9 mouse cellular contexts compared by ENCODE assay signal in genomic region chr13:55715908-55716510, GRCm38 (mm10). TPM values are rescaled to one million over a fixed set of nuclear protein-coding genes. Genes with fewer than 3 reads are reported as not detected.
DNase-seq lines count a peak whose midpoint lies in the region; ATAC-seq lines count a peak whose summit lies in the region.
"Had no signal": no experiment of that assay in that cellular context is flagged by ENCODE, and none has a peak within 500 bp of the region (broad histone marks: within the 10 kb centered on the region; RNA-seq: fewer than 3 reads in every experiment).

No protein-coding gene starts in this region.

- 0 out of 2 replicates have a peak overlapping the region, but pooled peaks have one; percentile 17 for H3K9ac ChIP-seq in liver, embryonic 12.5 days
- no peak overlapping the region for H3K9ac ChIP-seq in embryonic facial prominence, embryonic 12.5 days
- no peak overlapping the region for H3K9ac ChIP-seq in hindbrain, embryonic 15.5 days
- peak overlapping the region; percentile 98; the same call in 1 of the 2 replicates for H3K9ac ChIP-seq in neural tube, embryonic 15.5 days (replicated peaks)

- no peaks in the 10 kb centered on the region for H3K9me3 ChIP-seq in liver, embryonic 12.5 days (replicated peaks)
- H3K9me3 ChIP-seq in embryonic facial prominence, embryonic 12.5 days: no peaks in the 10 kb centered on the region
- H3K9me3 ChIP-seq in hindbrain, embryonic 15.5 days: no peaks in the 10 kb centered on the region
- H3K9me3 ChIP-seq in neural tube, embryonic 15.5 days (replicated peaks): no peaks in the 10 kb centered on the region

- ATAC-seq in liver, embryonic 12.5 days: no peak
- ATAC-seq in embryonic facial prominence, embryonic 12.5 days (ENCODE audit: insufficient number of reproducible peaks, insufficient read depth, low FRiP score, low TSS enrichment): no peak
- ATAC-seq in hindbrain, embryonic 15.5 days (ENCODE audit: low FRiP score, low read depth): no peak
- no peak for ATAC-seq in neural tube, embryonic 15.5 days (ENCODE audit: low FRiP score)

- DNase-seq in liver: no peak
- DNase-seq in adrenal gland, postnatal 10 days: no peak
- DNase-seq in urinary bladder, postnatal 4 days (ENCODE audit: low spot score in 2 of 2): no peak
- no peak for DNase-seq in spleen, adult 12 weeks (ENCODE audit: low spot score)
- DNase-seq: lung, embryonic 14.5 days had no signal

- H3K4me3 ChIP-seq in liver, embryonic 12.5 days: no peak overlapping the region
- no peak overlapping the region; the same call in 1 of the 2 replicates for H3K4me3 ChIP-seq in embryonic facial prominence, embryonic 12.5 days
- no peak overlapping the region; the same call in 1 of the 2 replicates for H3K4me3 ChIP-seq in hindbrain, embryonic 15.5 days
- H3K4me3 ChIP-seq in neural tube, embryonic 15.5 days (replicated peaks): peak overlapping the region; percentile 98

- H3K4me1 ChIP-seq in liver, embryonic 12.5 days: peaks cover 21% of the 10 kb centered on the region
- peaks cover 8% of the 10 kb centered on the region; the same call in 1 of the 2 replicates for H3K4me1 ChIP-seq in embryonic facial prominence, embryonic 12.5 days
- peaks cover 32% of the 10 kb centered on the region for H3K4me1 ChIP-seq in hindbrain, embryonic 15.5 days (replicated peaks)
- H3K4me1 ChIP-seq in neural tube, embryonic 15.5 days: peaks cover 38% of the 10 kb centered on the region

- peaks cover 31% of the 10 kb centered on the region for H3K36me3 ChIP-seq in liver, embryonic 12.5 days
- H3K36me3 ChIP-seq in embryonic facial prominence, embryonic 12.5 days: peaks cover 34% of the 10 kb centered on the region
- peaks cover 14% of the 10 kb centered on the region for H3K36me3 ChIP-seq in hindbrain, embryonic 15.5 days
- peaks cover 26% of the 10 kb centered on the region for H3K36me3 ChIP-seq in neural tube, embryonic 15.5 days

- no peak overlapping the region; the same call in 1 of the 2 replicates for H3K4me2 ChIP-seq in liver, embryonic 12.5 days
- H3K4me2 ChIP-seq in embryonic facial prominence, embryonic 12.5 days (replicated peaks): peak overlapping the region; percentile 62
- peak overlapping the region; percentile 70 for H3K4me2 ChIP-seq in hindbrain, embryonic 15.5 days
- H3K4me2 ChIP-seq in neural tube, embryonic 15.5 days: peak overlapping the region; percentile 74

- WGBS in liver, embryonic 12.5 days (ENCODE audit: insufficient replicate concordance): 79% methylated on average over 7 of the region's 7 CpGs
- WGBS in embryonic facial prominence, embryonic 12.5 days: 84% methylated on average over 7 of the region's 7 CpGs
- WGBS in hindbrain, embryonic 15.5 days: 85% methylated on average over 7 of the region's 7 CpGs
- 80% methylated on average over 7 of the region's 7 CpGs for WGBS in neural tube, embryonic 15.5 days

- H3K27ac ChIP-seq in liver, embryonic 12.5 days: no peak overlapping the region
- no peak overlapping the region for H3K27ac ChIP-seq in embryonic facial prominence, embryonic 12.5 days
- no peak overlapping the region for H3K27ac ChIP-seq in hindbrain, embryonic 15.5 days (replicated peaks)
- peak overlapping the region; percentile 99; the same call in 1 of the 2 replicates for H3K27ac ChIP-seq in neural tube, embryonic 15.5 days (replicated peaks)

- H3K27me3 ChIP-seq in liver, embryonic 12.5 days (replicated peaks): no peaks in the 10 kb centered on the region
- H3K27me3 ChIP-seq in embryonic facial prominence, embryonic 12.5 days: no peaks in the 10 kb centered on the region
- no peaks in the 10 kb centered on the region for H3K27me3 ChIP-seq in hindbrain, embryonic 15.5 days
- H3K27me3 ChIP-seq in neural tube, embryonic 15.5 days (replicated peaks): no peaks in the 10 kb centered on the region

RNA-seq across cellular contexts. Expression of gene Txndc15, which starts 1.6 kb away (rescaled TPM):
- 32.0 and 33.5 TPM in 2 replicates for polyA plus RNA-seq in liver, embryonic 12.5 days (2016; fragmentation: Nextera tagmentation; extraction: Ambion mirVana)
- 99.8 and 103 TPM in 2 replicates for polyA plus RNA-seq in embryonic facial prominence, embryonic 12.5 days (2016; fragmentation: Nextera tagmentation; extraction: Ambion mirVana)
- 136 and 142 TPM in 2 replicates for polyA plus RNA-seq in hindbrain, embryonic 15.5 days (2015; fragmentation: Nextera tagmentation; extraction: Ambion mirVana)
- polyA plus RNA-seq in neural tube, embryonic 15.5 days (2015; fragmentation: Nextera tagmentation; extraction: Ambion mirVana): 140 and 149 TPM in 2 replicates
- total RNA-seq in adrenal gland, postnatal 10 days (2021): 10 to 100 TPM; 53.2 to 55.6 TPM

RNA-seq across cellular contexts. Expression of gene Pcbd2, which starts 11.2 kb away (rescaled TPM):
- polyA plus RNA-seq in liver, embryonic 12.5 days (2016; fragmentation: Nextera tagmentation; extraction: Ambion mirVana): 45.8 and 47.5 TPM in 2 replicates
- 56.6 TPM in 2 replicates for polyA plus RNA-seq in embryonic facial prominence, embryonic 12.5 days (2016; fragmentation: Nextera tagmentation; extraction: Ambion mirVana)
- polyA plus RNA-seq in hindbrain, embryonic 15.5 days (2015; fragmentation: Nextera tagmentation; extraction: Ambion mirVana): 22.5 and 27.3 TPM in 2 replicates
- 21.7 and 34.8 TPM in 2 replicates for polyA plus RNA-seq in neural tube, embryonic 15.5 days (2015; fragmentation: Nextera tagmentation; extraction: Ambion mirVana)
- 10 to 100 TPM; 73.5 to 74.7 TPM for total RNA-seq in adrenal gland, postnatal 10 days (2021)

RNA-seq across cellular contexts. Expression of gene B230219D22Rik, which starts 23.1 kb away (rescaled TPM):
- polyA plus RNA-seq in liver, embryonic 12.5 days (2016; fragmentation: Nextera tagmentation; extraction: Ambion mirVana): 22.8 and 23.2 TPM in 2 replicates
- polyA plus RNA-seq in embryonic facial prominence, embryonic 12.5 days (2016; fragmentation: Nextera tagmentation; extraction: Ambion mirVana): 83.6 and 83.9 TPM in 2 replicates
- polyA plus RNA-seq in hindbrain, embryonic 15.5 days (2015; fragmentation: Nextera tagmentation; extraction: Ambion mirVana): 74.1 and 76.9 TPM in 2 replicates
- polyA plus RNA-seq in neural tube, embryonic 15.5 days (2015; fragmentation: Nextera tagmentation; extraction: Ambion mirVana): 71.9 and 73.0 TPM in 2 replicates
- 10 to 100 TPM; 52.5 to 53.8 TPM for total RNA-seq in adrenal gland, postnatal 10 days (2021)

Comparison
In these comparisons a context has a peak if more than half of its experiments do, and no peak if none do; other contexts are left out.
1. H3K9ac ChIP-seq: peak in liver, embryonic 12.5 days (single experiment) and neural tube, embryonic 15.5 days (single experiment); none in embryonic facial prominence, embryonic 12.5 days (single experiment) and hindbrain, embryonic 15.5 days (single experiment).